Mouse (Mus musculus) megakaryocyte, adult 5-6 weeks (primary cell): ENCODE data around the gene Carnmt1. TPM values are rescaled to one million over a fixed set of nuclear protein-coding genes. Genes with fewer than 3 reads are reported as not detected.

Experiments
- ATAC-seq: 2 replicates; pipeline ENCODE4 v1.8.0; 2016; ENCODE audit warnings: mild to moderate bottlenecking, inconsistent platforms; ENCODE audit not compliant: poor library complexity, severe bottlenecking
- total RNA-seq, 2 experiments: library from RNA; stranded (forward) in 1 of 2; stranded (reverse) in 1 of 2; fragments of 153-499, 151-499 nt in 1 of 2; fragments of 221-1000, 200-1000 nt in 1 of 2; gene quantifications; 2 replicates each; pipeline versions ENCODE4 v1.2.3 to v1.2.4; 2015 to 2017

Carnmt1 gene
- total RNA-seq (2015) (16.3 and 18.3 TPM in 2 replicates), total RNA-seq (2017) (11.4 and 11.6 TPM in 2 replicates)

GRCm38 (mm10) chr19:18670608-18671007 is at the start of gene Carnmt1:
Gene Carnmt1, plus strand, starts transcription at chr19:18670764.
- peak; percentile 97 for ATAC-seq

- peak; percentile 67 for ATAC-seq
Measured at GRCm38 (mm10) chr19:18623894-18624293, 46.7 kb upstream of the Carnmt1 start.

- ATAC-seq: no peak
Measured at GRCm38 (mm10) chr19:18629589-18629988, 41.0 kb upstream of the Carnmt1 start.

DNA sequence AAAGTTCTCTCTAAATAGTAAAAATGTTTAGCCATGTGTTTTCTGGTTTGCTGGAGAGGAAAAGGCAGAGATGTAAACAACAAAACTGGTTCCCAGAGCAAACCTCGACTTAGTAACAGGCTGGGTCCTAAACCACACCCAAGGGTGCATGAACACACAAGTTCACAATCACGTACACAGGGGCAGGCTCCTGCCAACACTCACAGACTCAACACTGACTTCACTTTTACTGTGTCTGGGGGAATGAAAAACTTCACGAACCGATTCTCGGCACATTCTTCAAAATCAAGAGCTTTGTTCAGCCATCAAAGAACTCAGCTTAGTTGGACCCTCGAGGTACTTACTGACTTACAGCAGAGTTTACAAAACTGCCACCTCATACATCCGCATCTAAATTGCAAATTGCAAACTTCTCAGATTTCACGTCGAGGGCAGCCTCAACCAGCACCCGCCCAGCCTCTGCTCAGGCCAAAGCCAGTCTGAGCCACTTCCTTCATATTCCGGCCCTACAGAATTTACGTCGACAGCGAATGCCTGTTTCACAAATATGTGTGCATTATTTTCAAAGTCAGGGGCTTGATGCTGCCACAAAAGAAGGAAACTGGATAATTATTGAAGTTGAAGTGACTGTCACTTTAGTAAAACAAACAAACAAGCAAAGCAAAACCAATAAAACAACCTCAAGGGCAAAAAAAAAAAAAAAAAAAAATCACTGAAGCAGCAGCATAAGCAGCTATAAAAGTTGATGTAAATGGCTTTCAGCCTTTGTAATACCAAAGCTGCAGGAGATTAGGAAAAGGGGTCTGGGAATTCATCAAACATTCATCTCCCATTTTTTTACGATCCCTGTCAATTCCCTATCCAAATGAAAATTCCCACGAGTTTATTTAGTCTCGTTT is 40.1 kb upstream of the Carnmt1 start:
- ATAC-seq: peak; percentile 61

GRCm38 (mm10) chr19:18631161-18631643 is 39.4 kb upstream of the Carnmt1 start:
- ATAC-seq: peak; percentile 74

DNA sequence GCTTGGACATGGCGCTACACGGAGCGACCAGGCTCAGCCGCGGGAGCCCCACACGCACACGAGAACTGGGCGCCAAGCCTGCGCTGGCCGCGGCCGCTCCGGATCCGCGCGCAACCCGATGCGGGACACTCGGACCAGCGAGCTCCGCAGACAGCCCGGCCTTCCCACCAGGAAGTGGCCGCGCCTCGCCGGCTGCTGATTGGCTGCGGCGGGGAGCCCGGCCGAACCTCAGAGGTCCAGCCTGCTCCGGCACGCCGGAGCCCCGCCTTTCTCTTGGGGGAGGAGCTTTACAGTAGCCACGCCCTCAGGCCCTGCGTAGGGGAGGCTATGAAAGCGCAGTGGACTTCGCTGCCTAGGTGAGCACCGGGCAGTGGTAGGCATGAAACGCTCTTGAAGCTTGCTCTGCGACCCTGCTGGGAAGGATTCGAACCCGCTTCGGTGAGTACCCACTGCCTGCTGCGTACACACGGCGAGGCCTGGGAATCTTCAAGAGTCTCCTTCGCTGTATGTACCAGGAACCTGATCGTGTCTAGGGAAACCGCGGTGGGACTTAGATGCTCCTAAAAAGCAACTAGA is 38.8 kb upstream of the Carnmt1 start, which contains the start of the genes Ostf1 and Nmrk1:
Ostf1 (minus strand) TSS at position 180 of the 576 bp plus-strand sequence.
Nmrk1 (plus strand) TSS at position 307 of the 576 bp plus-strand sequence.
- ATAC-seq: peak; percentile 87

- ATAC-seq: no peak
Measured at GRCm38 (mm10) chr19:18632231-18633185, 38.1 kb upstream of the Carnmt1 start.

- no peak for ATAC-seq
Measured at GRCm38 (mm10) chr19:18637954-18638353, 32.6 kb upstream of the Carnmt1 start.

- peak; percentile 80 for ATAC-seq
Measured at GRCm38 (mm10) chr19:18638949-18639348, 31.6 kb upstream of the Carnmt1 start.

GRCm38 (mm10) chr19:18639552-18639951 is 31.0 kb upstream of the Carnmt1 start:
- ATAC-seq: no peak

DNA sequence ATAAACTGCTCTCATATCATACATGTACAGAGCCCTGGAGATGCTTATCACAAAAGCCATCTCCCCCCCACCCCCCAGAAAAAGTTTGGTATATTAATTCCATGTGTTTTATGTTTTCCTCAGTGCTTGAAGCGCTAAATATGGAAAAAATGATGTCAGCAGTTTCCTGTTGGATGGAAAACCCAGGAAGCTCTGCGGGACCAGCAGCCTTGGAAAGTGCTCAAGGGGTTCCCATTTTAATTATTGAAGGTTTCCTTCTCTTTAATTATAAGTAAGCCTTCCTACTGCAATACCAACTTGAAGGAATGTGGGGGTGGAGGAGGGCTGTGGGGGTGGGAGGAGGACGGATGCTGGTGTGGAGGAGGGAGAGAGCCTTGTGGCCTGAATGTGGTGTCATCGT is 29.6 kb upstream of the Carnmt1 start:
- ATAC-seq: no peak

GRCm38 (mm10) chr19:18643411-18643810 is 27.2 kb upstream of the Carnmt1 start:
- ATAC-seq: no peak

GRCm38 (mm10) chr19:18644084-18644483 is 26.5 kb upstream of the Carnmt1 start:
- peak; percentile 36; the same call in 1 of the 2 replicates for ATAC-seq

- no peak for ATAC-seq
Measured at GRCm38 (mm10) chr19:18646397-18646796, 24.2 kb upstream of the Carnmt1 start.

GRCm38 (mm10) chr19:18646853-18647420 is 23.6 kb upstream of the Carnmt1 start:
- ATAC-seq: peak; percentile 78

DNA sequence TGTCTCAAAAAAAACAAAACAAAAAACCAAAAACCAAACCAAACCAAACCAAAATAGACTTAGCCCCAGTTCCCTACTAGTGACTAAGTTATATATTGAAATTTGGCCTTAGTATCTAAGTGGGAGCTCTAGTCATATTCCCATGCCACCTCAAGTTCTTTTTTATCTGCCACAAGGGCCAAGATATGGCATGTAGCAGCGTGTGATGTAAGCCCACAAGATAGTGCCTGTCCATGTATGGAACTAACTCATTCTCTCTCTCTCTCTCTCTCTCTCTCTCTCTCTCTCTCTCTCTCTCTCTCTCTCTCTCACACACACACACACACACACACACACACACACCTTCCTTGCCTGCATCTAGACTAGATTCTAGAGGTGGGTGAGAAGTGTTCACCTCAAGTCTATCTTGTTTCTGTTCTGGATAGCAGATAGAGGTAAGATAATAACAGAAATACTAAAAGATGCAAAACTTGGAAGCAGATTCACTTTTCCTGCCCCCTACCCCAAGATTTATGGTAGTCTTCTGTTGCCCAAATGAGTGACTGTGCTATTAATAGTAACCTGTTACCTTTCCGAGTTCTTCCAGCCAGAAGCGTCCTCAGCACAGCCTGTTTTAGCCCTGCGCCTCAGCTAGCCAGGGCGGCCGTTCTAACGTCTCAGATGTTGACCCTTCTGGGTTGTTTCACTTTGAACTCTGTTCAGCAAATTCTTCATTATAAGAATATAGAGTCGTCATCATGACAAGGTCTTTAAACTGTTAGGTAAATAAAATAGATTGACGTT is 22.6 kb upstream of the Carnmt1 start:
- no peak for ATAC-seq

GRCm38 (mm10) chr19:18648558-18648945 is 22.0 kb upstream of the Carnmt1 start:
- ATAC-seq: no peak

GRCm38 (mm10) chr19:18649955-18650354 is 20.6 kb upstream of the Carnmt1 start:
- 0 out of 2 replicates have a peak, but pooled peaks have one; percentile 27 for ATAC-seq

GRCm38 (mm10) chr19:18650473-18650872 is 20.1 kb upstream of the Carnmt1 start:
- 0 out of 2 replicates have a peak, but pooled peaks have one; percentile 33 for ATAC-seq
